Mouse (Mus musculus): ENCODE measurements around the gene Trim31. TPM values are rescaled to one million over a fixed set of nuclear protein-coding genes. Genes with fewer than 3 reads are reported as not detected.

The Trim31 gene
- polyA plus RNA-seq, 1 experiment from 2014 or later: not detected

Other genes with a start within 250 kb of the Trim31 start
- not detected in 2 replicates for gene H2-M1, start 225.9 kb upstream of the Trim31 start, polyA plus RNA-seq (2014; fragmentation: Nextera tagmentation; extraction: Ambion mirVana)
- gene H2-M10.5, start 125.2 kb upstream of the Trim31 start, polyA plus RNA-seq (2014; fragmentation: Nextera tagmentation; extraction: Ambion mirVana): not detected in 2 replicates
- gene H2-M10.6, start 85.9 kb upstream of the Trim31 start, polyA plus RNA-seq (2014; fragmentation: Nextera tagmentation; extraction: Ambion mirVana): not detected in 2 replicates
- gene Trim26, start 61.0 kb upstream of the Trim31 start, polyA plus RNA-seq (2014; fragmentation: Nextera tagmentation; extraction: Ambion mirVana): 32.4 and 35.0 TPM in 2 replicates
- 0.48 and 0.51 TPM in 2 replicates for gene Trim15, start 30.9 kb upstream of the Trim31 start, polyA plus RNA-seq (2014; fragmentation: Nextera tagmentation; extraction: Ambion mirVana)
- 7.7 and 8.1 TPM in 2 replicates for gene Trim10, start 28.5 kb upstream of the Trim31 start, polyA plus RNA-seq (2014; fragmentation: Nextera tagmentation; extraction: Ambion mirVana)
- not detected in 2 replicates for gene Trim40, start 8.0 kb upstream of the Trim31 start, polyA plus RNA-seq (2014; fragmentation: Nextera tagmentation; extraction: Ambion mirVana)
- gene Rnf39, start 44.8 kb downstream of the Trim31 start, polyA plus RNA-seq (2014; fragmentation: Nextera tagmentation; extraction: Ambion mirVana): 0.46 TPM in 2 replicates
- gene Ppp1r11, start 53.6 kb downstream of the Trim31 start, polyA plus RNA-seq (2014; fragmentation: Nextera tagmentation; extraction: Ambion mirVana): 152 and 157 TPM in 2 replicates
- 83.5 and 86.7 TPM in 2 replicates for gene Znrd1, start 60.4 kb downstream of the Trim31 start, polyA plus RNA-seq (2014; fragmentation: Nextera tagmentation; extraction: Ambion mirVana)
- gene Znrd1as, start 60.5 kb downstream of the Trim31 start, polyA plus RNA-seq (2014; fragmentation: Nextera tagmentation; extraction: Ambion mirVana): 8.5 and 9.4 TPM in 2 replicates
- 0.39 TPM in 1 of 2 replicates, not detected in the other for gene 2410137M14Rik, start 83.1 kb downstream of the Trim31 start, polyA plus RNA-seq (2014; fragmentation: Nextera tagmentation; extraction: Ambion mirVana)
- 0.41 and 0.67 TPM in 2 replicates for gene H2-M5, start 91.4 kb downstream of the Trim31 start, polyA plus RNA-seq (2014; fragmentation: Nextera tagmentation; extraction: Ambion mirVana)
- 89.9 and 102 TPM in 2 replicates for gene Zfp57, start 103.0 kb downstream of the Trim31 start, polyA plus RNA-seq (2014; fragmentation: Nextera tagmentation; extraction: Ambion mirVana)
- gene Mog, start 125.3 kb downstream of the Trim31 start, polyA plus RNA-seq (2014; fragmentation: Nextera tagmentation; extraction: Ambion mirVana): 0.18 and 0.42 TPM in 2 replicates
- gene Gabbr1, start 147.8 kb downstream of the Trim31 start, polyA plus RNA-seq (2014; fragmentation: Nextera tagmentation; extraction: Ambion mirVana): 14.3 and 14.5 TPM in 2 replicates
- gene Olfr90, start 190.4 kb downstream of the Trim31 start, polyA plus RNA-seq (2014; fragmentation: Nextera tagmentation; extraction: Ambion mirVana): not detected in 2 replicates
- gene Olfr91, start 200.2 kb downstream of the Trim31 start, polyA plus RNA-seq (2014; fragmentation: Nextera tagmentation; extraction: Ambion mirVana): not detected in 2 replicates
- not detected in 2 replicates for gene Olfr92, start 222.0 kb downstream of the Trim31 start, polyA plus RNA-seq (2014; fragmentation: Nextera tagmentation; extraction: Ambion mirVana)